Mouse (Mus musculus) intestine, postnatal 0 days (tissue): ENCODE measurements around the gene Wwox. TPM values are rescaled to one million over a fixed set of nuclear protein-coding genes. Genes with fewer than 3 reads are reported as not detected.

Source experiments
- ATAC-seq: fragments of 200-750 bp; cut with Nextera tagmentation; 2 replicates; pipeline ENCODE4 v1.8.0; 2017; ENCODE audit warnings: mild to moderate bottlenecking, moderate TSS enrichment, moderate library complexity
- H3K27ac ChIP-seq: fragments of 300-500 bp; sonication (generic); 2 replicates; pipeline ENCODE4 v1.5.1; 2014; ENCODE audit warnings: mild to moderate bottlenecking, low read depth, low read length, moderate library complexity
- H3K27me3 ChIP-seq: fragments of 300-500 bp; sonication (generic); replicated peaks from 2 replicates; pipeline ENCODE4 v1.6.1; 2014; ENCODE audit warnings: low read length, mixed read lengths; ENCODE audit not compliant: control insufficient read depth, insufficient read depth
- H3K36me3 ChIP-seq: fragments of 300-500 bp; sonication (generic); 2 replicates; pipeline ENCODE4 v1.6.1; 2014; ENCODE audit warnings: mild to moderate bottlenecking, moderate library complexity; ENCODE audit not compliant: control insufficient read depth, insufficient read depth
- H3K4me1 ChIP-seq: fragments of 300-500 bp; sonication (generic); replicated peaks from 2 replicates; pipeline ENCODE4 v1.6.1; 2014; ENCODE audit warnings: antibody characterized with exemption, low read length, mixed read lengths; ENCODE audit not compliant: control insufficient read depth, insufficient read depth
- H3K4me2 ChIP-seq: fragments of 300-500 bp; sonication (generic); replicated peaks from 2 replicates; pipeline ENCODE4 v1.6.1; 2014; ENCODE audit warnings: low read depth, mild to moderate bottlenecking, moderate library complexity
- H3K4me3 ChIP-seq: fragments of 300-500 bp; sonication (generic); 2 replicates; pipeline ENCODE4 v1.5.1; 2014; ENCODE audit warnings: low read depth, low read length
- H3K9ac ChIP-seq: fragments of 300-500 bp; sonication (generic); 2 replicates; pipeline ENCODE4 v1.6.1; 2014; ENCODE audit warnings: mild to moderate bottlenecking, low read depth, low read length
- H3K9me3 ChIP-seq: fragments of 300-500 bp; sonication (generic); 2 replicates; pipeline ENCODE4 v1.6.1; 2016; ENCODE audit warnings: mixed run types; ENCODE audit not compliant: control insufficient read depth
- CTCF ChIP-seq: sonication (generic); IDR thresholded peaks from 2 replicates; pipeline ENCODE4 v1.5.1; 2016; ENCODE audit warnings: low read depth, mild to moderate bottlenecking, control low read depth, antibody characterized with exemption, moderate library complexity
- WGBS: fragments of 180-500 bp; shearing (Covaris S2); extraction: QIAGEN DNeasy Blood & Tissue Kit; methylation state at CpG from one replicate; pipeline ENCODE4 v1.1.7; 2014; 5-methylcytosine and 5-hydroxymethylcytosine counted together
- polyA plus RNA-seq: library from polyadenylated mRNA; unstranded; fragments of >200 nt; fragmentation: Nextera tagmentation; extraction: Ambion mirVana; gene quantifications from 2 replicates; pipeline ENCODE4 v1.2.1, GENCODE M21; 2015

The Wwox gene
- polyA plus RNA-seq, 1 experiment from 2014 or later = 7.1 TPM

GRCm38 (mm10) chr8:114673416-114673815, 234.0 kb downstream of the Wwox start:
- Histone ChIP-seq H3K36me3 (no peaks in the 10 kb centered on the region), H3K9me3 (no peaks in the 10 kb centered on the region), H3K4me1 (no peaks in the 10 kb centered on the region), H3K27ac (no peak overlapping the region), H3K4me3 (no peak overlapping the region), H3K9ac (no peak overlapping the region), H3K27me3 (no peaks in the 10 kb centered on the region), H3K4me2 (no peak overlapping the region)
- ATAC-seq = no peak
- WGBS = 92% methylated on average over 3 of the region's 3 CpGs
- no peak for TF ChIP-seq CTCF

- Histone ChIP-seq H3K9me3 (no peaks in the 10 kb centered on the region), H3K9ac (no peak overlapping the region), H3K27ac (no peak overlapping the region), H3K4me3 (no peak overlapping the region), H3K36me3 (no peaks in the 10 kb centered on the region), H3K4me1 (no peaks in the 10 kb centered on the region), H3K27me3 (no peaks in the 10 kb centered on the region), H3K4me2 (no peak overlapping the region)
- WGBS = 86% methylated on average over 7 of the region's 7 CpGs
- TF ChIP-seq CTCF = no peak
- ATAC-seq = no peak
Observed at GRCm38 (mm10) chr8:114675151-114675550, 235.7 kb downstream of the Wwox start.

GRCm38 (mm10) chr8:114676918-114677317, 237.5 kb downstream of the Wwox start:
- Histone ChIP-seq H3K4me2 (no peak overlapping the region), H3K9ac (no peak overlapping the region), H3K9me3 (no peaks in the 10 kb centered on the region), H3K27me3 (no peaks in the 10 kb centered on the region), H3K4me3 (no peak overlapping the region), H3K36me3 (no peaks in the 10 kb centered on the region), H3K4me1 (no peaks in the 10 kb centered on the region), H3K27ac (no peak overlapping the region)
- 80% methylated on average over 2 of the region's 2 CpGs for WGBS
- TF ChIP-seq CTCF = no peak
- no peak for ATAC-seq

- TF ChIP-seq CTCF = no peak
- H3K9me3 ChIP-seq = no peaks in the 10 kb centered on the region
- WGBS = 66% methylated on average over 6 of the region's 6 CpGs
- no peak overlapping the region for H3K4me2 ChIP-seq
- H3K27ac ChIP-seq = no peak overlapping the region
- no peaks in the 10 kb centered on the region for H3K4me1 ChIP-seq
- H3K9ac ChIP-seq = no peak overlapping the region
- ATAC-seq = no peak
- H3K4me3 ChIP-seq = no peak overlapping the region
- no peaks in the 10 kb centered on the region for H3K36me3 ChIP-seq
- no peaks in the 10 kb centered on the region for H3K27me3 ChIP-seq
Observed at GRCm38 (mm10) chr8:114677551-114678127, 238.2 kb downstream of the Wwox start.

GRCm38 (mm10) chr8:114679386-114680098, 240.1 kb downstream of the Wwox start:
- no peak overlapping the region for H3K9ac ChIP-seq
- no peak overlapping the region for H3K4me3 ChIP-seq

GRCm38 (mm10) chr8:114681136-114681535, 241.7 kb downstream of the Wwox start:
- H3K27me3 ChIP-seq = no peaks in the 10 kb centered on the region
- H3K9ac ChIP-seq = no peak overlapping the region
- TF ChIP-seq CTCF = no peak
- H3K4me3 ChIP-seq = no peak overlapping the region
- no peaks in the 10 kb centered on the region for H3K36me3 ChIP-seq
- no peak overlapping the region for H3K27ac ChIP-seq
- no peaks in the 10 kb centered on the region for H3K4me1 ChIP-seq
- no peaks in the 10 kb centered on the region for H3K9me3 ChIP-seq
- no peak overlapping the region for H3K4me2 ChIP-seq
- 34% methylated on average over 10 of the region's 10 CpGs for WGBS
- ATAC-seq = no peak

More at GRCm38 (mm10) chr8:114679386-114680098, 240.1 kb downstream of the Wwox start:
- no peak for TF ChIP-seq CTCF
- Histone ChIP-seq H3K36me3 (no peaks in the 10 kb centered on the region), H3K27ac (no peak overlapping the region), H3K4me2 (no peak overlapping the region), H3K27me3 (no peaks in the 10 kb centered on the region), H3K4me1 (no peaks in the 10 kb centered on the region), H3K9me3 (no peaks in the 10 kb centered on the region)
- ATAC-seq = no peak
- WGBS = 64% methylated on average over 14 of the region's 14 CpGs
